Mouse (Mus musculus) E14TG2a.4 (cell line): ENCODE results near the gene Eif4a3.

Experiments used
- CTCF ChIP-seq: conservative IDR thresholded peaks from 2 replicates; pipeline ENCODE4 v1.5.1; 2014; ENCODE audit warnings: low read length
- NANOG ChIP-seq: IDR thresholded peaks from 2 replicates; pipeline ENCODE4 v1.6.1; 2014; ENCODE audit warnings: borderline replicate concordance, low read length, mixed read lengths
- POU5F1 ChIP-seq: IDR thresholded peaks from 2 replicates; pipeline ENCODE4 v1.6.1; 2014; ENCODE audit warnings: low read length, borderline replicate concordance

DNA sequence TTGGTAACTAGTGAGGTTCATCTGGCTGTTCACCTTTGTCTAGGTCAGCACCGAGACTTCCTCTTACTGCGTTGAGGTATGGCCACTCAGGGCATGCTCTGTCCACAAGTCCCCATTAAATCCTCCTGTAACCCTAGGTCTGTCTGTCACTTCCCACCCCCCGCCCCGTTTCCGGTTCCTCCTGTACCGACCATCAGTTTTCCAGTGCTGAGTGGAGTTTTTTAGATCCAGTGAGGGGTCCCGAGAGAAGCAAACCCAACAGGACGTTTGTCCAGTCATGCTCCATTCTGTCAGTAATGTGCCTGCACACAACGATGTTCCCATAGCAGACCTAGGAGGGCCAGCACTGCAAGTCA lies 41.7 kb downstream of the Eif4a3 start:
- TF ChIP-seq CTCF (no peak), NANOG (no peak), POU5F1 (no peak)
